Mouse (Mus musculus) brain, embryonic 14.5 days (tissue): ENCODE measurements at regions not wholly inside any gene's neighbourhood (a gene's known extent, or its start where the extent isn't known, plus 50 kb on each side); places are given as distances from the start of the nearest gene placed in this dataset.

Experiments used
- CTCF ChIP-seq: fragments of 200-500 bp; IDR thresholded peaks from 2 replicates; pipeline ENCODE4 v1.5.1; 2012; ENCODE audit warnings: inconsistent platforms, mild to moderate bottlenecking, moderate library complexity, borderline replicate concordance; ENCODE audit not compliant: insufficient read depth, insufficient read length; ENCODE audit errors: extremely low read depth
- POLR2A ChIP-seq: fragments of 200-500 bp; IDR thresholded peaks from 2 replicates; pipeline ENCODE4 v1.6.1; 2012; ENCODE audit warnings: mild to moderate bottlenecking, inconsistent platforms, borderline replicate concordance; ENCODE audit not compliant: poor library complexity, insufficient read depth, insufficient read length, severe bottlenecking; ENCODE audit errors: extremely low read depth

- TF ChIP-seq POLR2A (no peak), CTCF (no peak)
Observed at GRCm38 (mm10) chr1:72076341-72076740, 135.8 kb downstream of the Mreg start.
